Mouse (Mus musculus) T-cell, adult 2 months (primary cell): ENCODE measurements around the gene Ccdc88c.
A peak's percentile ranks its signal among the peaks of the same experiment; 100 is the strongest.
"Not testable (repeated sequence)": the region's sequence is repeated elsewhere in the genome, so short reads cannot be mapped to it uniquely, and the experiment has no call there.

ENCODE experiments used
- DNase-seq: peaks from one replicate; pipeline ENCODE4 v3.0.0; 2022; ENCODE audit warnings: low spot score

Ccdc88c gene

GRCm38 (mm10) chr12:101017971-101018371, 10.9 kb downstream of the Ccdc88c start:
- DNase-seq, result peak; percentile 81

GRCm38 (mm10) chr12:101016412-101016928, 12.4 kb downstream of the Ccdc88c start:
- no peak for DNase-seq

GRCm38 (mm10) chr12:101015926-101016325, 12.9 kb downstream of the Ccdc88c start:
- peak; percentile 84 for DNase-seq

- DNase-seq, result no peak
These were observed 13.7 kb downstream of the Ccdc88c start for GRCm38 (mm10) chr12:101015165-101015560.

- DNase-seq, result no peak
These were observed 14.2 kb downstream of the Ccdc88c start for GRCm38 (mm10) chr12:101014549-101015164.

- not testable (repeated sequence) for DNase-seq
These were observed 15.2 kb downstream of the Ccdc88c start for GRCm38 (mm10) chr12:101013668-101014067.

- no peak for DNase-seq
These were observed 15.7 kb downstream of the Ccdc88c start for GRCm38 (mm10) chr12:101013078-101013665.

- no peak for DNase-seq
These were observed 16.4 kb downstream of the Ccdc88c start for GRCm38 (mm10) chr12:101012197-101013077.

- DNase-seq, result no peak
These were observed 17.8 kb downstream of the Ccdc88c start for GRCm38 (mm10) chr12:101011017-101011416.

GRCm38 (mm10) chr12:101010148-101010920, 18.5 kb downstream of the Ccdc88c start:
- DNase-seq, result no peak

GRCm38 (mm10) chr12:101009225-101009624, 19.6 kb downstream of the Ccdc88c start:
- no peak for DNase-seq

- no peak for DNase-seq
These were observed 20.2 kb downstream of the Ccdc88c start for GRCm38 (mm10) chr12:101008648-101009047.

- DNase-seq, result peak; percentile 51
These were observed 20.8 kb downstream of the Ccdc88c start for GRCm38 (mm10) chr12:101007968-101008481.

GRCm38 (mm10) chr12:101007427-101007826, 21.4 kb downstream of the Ccdc88c start:
- no peak for DNase-seq

- peak; percentile 53 for DNase-seq
These were observed 23.0 kb downstream of the Ccdc88c start for GRCm38 (mm10) chr12:101005665-101006420.

GRCm38 (mm10) chr12:101004982-101005381, 23.9 kb downstream of the Ccdc88c start:
- no peak for DNase-seq

- DNase-seq, result no peak
These were observed 25.9 kb downstream of the Ccdc88c start for GRCm38 (mm10) chr12:101002801-101003513.

GRCm38 (mm10) chr12:100999061-100999954, 29.5 kb downstream of the Ccdc88c start:
- no peak for DNase-seq

GRCm38 (mm10) chr12:100998564-100998962, 30.3 kb downstream of the Ccdc88c start:
- no peak for DNase-seq
